Mouse (Mus musculus) stomach, embryonic 15.5 days (tissue): Measurements from ENCODE around the gene Inpp5a. TPM values are rescaled to one million over a fixed set of nuclear protein-coding genes. Genes with fewer than 3 reads are reported as not detected.

Experiments
- ATAC-seq: fragments of 200-750 bp; cut with Nextera tagmentation; 2 replicates; pipeline ENCODE4 v1.8.0; 2017; ENCODE audit warnings: low read depth, moderate number of reproducible peaks, moderate TSS enrichment; ENCODE audit not compliant: insufficient read depth, low FRiP score
- H3K27ac ChIP-seq: fragments of 300-500 bp; sonication (generic); 2 replicates; pipeline ENCODE4 v1.5.1; 2015; ENCODE audit warnings: mild to moderate bottlenecking, inconsistent platforms
- H3K27me3 ChIP-seq: fragments of 300-500 bp; sonication (generic); replicated peaks from 2 replicates; pipeline ENCODE4 v1.6.1; 2015; ENCODE audit warnings: inconsistent platforms
- H3K36me3 ChIP-seq: fragments of 300-500 bp; sonication (generic); 2 replicates; pipeline ENCODE4 v1.6.1; 2015; ENCODE audit warnings: inconsistent platforms
- H3K4me1 ChIP-seq: fragments of 300-500 bp; sonication (generic); 2 replicates; pipeline ENCODE4 v1.6.1; 2015; ENCODE audit warnings: inconsistent platforms
- H3K4me2 ChIP-seq: fragments of 300-500 bp; sonication (generic); 2 replicates; pipeline ENCODE4 v1.6.1; 2015; ENCODE audit warnings: mild to moderate bottlenecking, inconsistent platforms
- H3K4me3 ChIP-seq: fragments of 300-500 bp; sonication (generic); replicated peaks from 2 replicates; pipeline ENCODE4 v1.5.1; 2015; ENCODE audit warnings: inconsistent platforms
- H3K9ac ChIP-seq: fragments of 300-500 bp; sonication (generic); 2 replicates; pipeline ENCODE4 v1.6.1; 2015; ENCODE audit warnings: inconsistent platforms
- H3K9me3 ChIP-seq: fragments of 300-500 bp; sonication (generic); 2 replicates; pipeline ENCODE4 v1.6.1; 2016; ENCODE audit warnings: inconsistent platforms
- WGBS: fragments of 180-500 bp; shearing (Covaris S2); methylation state at CpG from one replicate; pipeline ENCODE4 v1.1.7; 2015; 5-methylcytosine and 5-hydroxymethylcytosine counted together
- polyA plus RNA-seq: library from polyadenylated mRNA; unstranded; fragments of >200 nt; fragmentation: Nextera tagmentation; extraction: Ambion mirVana; gene quantifications from 2 replicates; pipeline ENCODE4 v1.2.1, GENCODE M21; 2015

Gene Inpp5a
- polyA plus RNA-seq, 1 experiment from 2014 or later = 35.0 TPM

- Histone ChIP-seq H3K27me3 (no peaks in the 10 kb centered on the region), H3K4me1 (no peaks in the 10 kb centered on the region), H3K4me3 (no peak overlapping the region), H3K9ac (no peak overlapping the region), H3K9me3 (no peaks in the 10 kb centered on the region), H3K4me2 (no peak overlapping the region), H3K27ac (no peak overlapping the region), H3K36me3 (no peaks in the 10 kb centered on the region)
- 84% methylated on average over 3 of the region's 3 CpGs for WGBS
- no peak for ATAC-seq
Observed at GRCm38 (mm10) chr7:139378355-139378754, 10.6 kb upstream of the Inpp5a start.

- no peaks in the 10 kb centered on the region for H3K4me1 ChIP-seq
- H3K36me3 ChIP-seq = no peaks in the 10 kb centered on the region
- H3K27me3 ChIP-seq = no peaks in the 10 kb centered on the region
- no peak overlapping the region for H3K4me3 ChIP-seq
- no peak overlapping the region for H3K9ac ChIP-seq
- H3K4me2 ChIP-seq = no peak overlapping the region
- no peaks in the 10 kb centered on the region for H3K9me3 ChIP-seq
- 56% methylated on average over 2 of the region's 2 CpGs for WGBS
- ATAC-seq = no peak
- H3K27ac ChIP-seq = no peak overlapping the region
Observed at GRCm38 (mm10) chr7:139379745-139380144, 9.2 kb upstream of the Inpp5a start.

GRCm38 (mm10) chr7:139380225-139380624 lies 8.7 kb upstream of the Inpp5a start:
- H3K4me3 ChIP-seq = no peak overlapping the region
- H3K4me1 ChIP-seq = no peaks in the 10 kb centered on the region
- H3K9me3 ChIP-seq = no peaks in the 10 kb centered on the region
- no peak overlapping the region for H3K27ac ChIP-seq
- ATAC-seq = no peak
- H3K9ac ChIP-seq = no peak overlapping the region
- no peaks in the 10 kb centered on the region for H3K27me3 ChIP-seq
- no peaks in the 10 kb centered on the region for H3K36me3 ChIP-seq
- WGBS = 71% methylated on average over 4 of the region's 4 CpGs
- no peak overlapping the region for H3K4me2 ChIP-seq

GRCm38 (mm10) chr7:139381877-139382276 lies 7.0 kb upstream of the Inpp5a start:
- 77% methylated on average over 2 of the region's 2 CpGs for WGBS
- no peak for ATAC-seq
- Histone ChIP-seq H3K9ac (no peak overlapping the region), H3K9me3 (no peaks in the 10 kb centered on the region), H3K36me3 (no peaks in the 10 kb centered on the region), H3K27ac (no peak overlapping the region), H3K4me3 (no peak overlapping the region), H3K4me2 (no peak overlapping the region), H3K27me3 (no peaks in the 10 kb centered on the region), H3K4me1 (no peaks in the 10 kb centered on the region)

GRCm38 (mm10) chr7:139382796-139383195 lies 6.1 kb upstream of the Inpp5a start:
- no peak overlapping the region for H3K4me2 ChIP-seq
- H3K4me1 ChIP-seq = 0 out of 2 replicates have a peak, but pooled peaks cover 2% of the 10 kb centered on the region
- no peak overlapping the region for H3K4me3 ChIP-seq
- no peaks in the 10 kb centered on the region for H3K9me3 ChIP-seq
- no peak for ATAC-seq
- H3K9ac ChIP-seq = no peak overlapping the region
- H3K36me3 ChIP-seq = no peaks in the 10 kb centered on the region
- H3K27ac ChIP-seq = no peak overlapping the region
- WGBS = 74% methylated on average over 2 of the region's 2 CpGs
- no peaks in the 10 kb centered on the region for H3K27me3 ChIP-seq

GRCm38 (mm10) chr7:139384500-139384899 lies 4.4 kb upstream of the Inpp5a start:
- 73% methylated on average over 1 of the region's 1 CpGs for WGBS

GRCm38 (mm10) chr7:139384916-139385530 lies 3.9 kb upstream of the Inpp5a start:
- no peaks in the 10 kb centered on the region for H3K27me3 ChIP-seq
- H3K4me1 ChIP-seq = peaks cover 9% of the 10 kb centered on the region; the same call in 1 of the 2 replicates
- no peak overlapping the region for H3K4me2 ChIP-seq
- no peak overlapping the region for H3K9ac ChIP-seq
- ATAC-seq = no peak
- 75% methylated on average over 2 of the region's 2 CpGs for WGBS
- no peak overlapping the region for H3K4me3 ChIP-seq
- H3K27ac ChIP-seq = no peak overlapping the region
- H3K36me3 ChIP-seq = no peaks in the 10 kb centered on the region
- no peaks in the 10 kb centered on the region for H3K9me3 ChIP-seq

More at GRCm38 (mm10) chr7:139384500-139384899, 4.4 kb upstream of the Inpp5a start:
- Histone ChIP-seq H3K9ac (no peak overlapping the region), H3K4me2 (no peak overlapping the region), H3K9me3 (no peaks in the 10 kb centered on the region), H3K27ac (no peak overlapping the region), H3K36me3 (no peaks in the 10 kb centered on the region), H3K4me3 (no peak overlapping the region), H3K27me3 (no peaks in the 10 kb centered on the region), H3K4me1 (peaks cover 7% of the 10 kb centered on the region; the same call in 1 of the 2 replicates)
- no peak for ATAC-seq

- H3K36me3 ChIP-seq = no peaks in the 10 kb centered on the region
- no peak overlapping the region for H3K4me2 ChIP-seq
- H3K4me1 ChIP-seq = peaks cover 29% of the 10 kb centered on the region
Observed at GRCm38 (mm10) chr7:139386933-139387690, 1.8 kb upstream of the Inpp5a start.

GRCm38 (mm10) chr7:139387921-139388669 lies 814 bp upstream of the Inpp5a start:
- H3K9ac ChIP-seq = peak overlapping the region; percentile 4; the same call in 1 of the 2 replicates
- WGBS = 13% methylated on average over 16 of the region's 16 CpGs
- H3K9me3 ChIP-seq = no peaks in the 10 kb centered on the region
- peaks cover 39% of the 10 kb centered on the region for H3K4me1 ChIP-seq
- no peaks in the 10 kb centered on the region for H3K27me3 ChIP-seq
- H3K4me3 ChIP-seq = peak overlapping the region; percentile 91
- H3K4me2 ChIP-seq = peak overlapping the region; percentile 45
- no peaks in the 10 kb centered on the region for H3K36me3 ChIP-seq
- H3K27ac ChIP-seq = peak overlapping the region; percentile 85
- ATAC-seq = no peak

More at GRCm38 (mm10) chr7:139386933-139387690, 1.8 kb upstream of the Inpp5a start:
- H3K9me3 ChIP-seq = no peaks in the 10 kb centered on the region
- ATAC-seq = no peak
- WGBS = 86% methylated on average over 9 of the region's 9 CpGs
- H3K27me3 ChIP-seq = no peaks in the 10 kb centered on the region
- no peak overlapping the region for H3K27ac ChIP-seq
- no peak overlapping the region for H3K4me3 ChIP-seq
- H3K9ac ChIP-seq = no peak overlapping the region

GRCm38 (mm10) chr7:139389213-139389761 lies 378 bp downstream of the Inpp5a start:
- Histone ChIP-seq H3K4me3 (peak overlapping the region; percentile 91), H3K4me1 (peaks cover 41% of the 10 kb centered on the region), H3K9ac (peak overlapping the region; percentile 95), H3K4me2 (peak overlapping the region; percentile 83), H3K9me3 (no peaks in the 10 kb centered on the region), H3K27ac (peak overlapping the region; percentile 78), H3K36me3 (no peaks in the 10 kb centered on the region), H3K27me3 (no peaks in the 10 kb centered on the region)
- under 1% methylated on average over 51 of the region's 53 CpGs for WGBS
- ATAC-seq = no peak

- Histone ChIP-seq H3K27me3 (no peaks in the 10 kb centered on the region), H3K9ac (0 out of 2 replicates have a peak overlapping the region, but pooled peaks have one; percentile 95), H3K4me3 (peak overlapping the region; percentile 91), H3K4me2 (peak overlapping the region; percentile 83), H3K4me1 (peaks cover 42% of the 10 kb centered on the region), H3K27ac (peak overlapping the region; percentile 6; the same call in 1 of the 2 replicates), H3K9me3 (no peaks in the 10 kb centered on the region), H3K36me3 (no peaks in the 10 kb centered on the region)
- ATAC-seq = no peak
- 80% methylated on average over 3 of the region's 3 CpGs for WGBS
Observed at GRCm38 (mm10) chr7:139390380-139390779, 1.5 kb downstream of the Inpp5a start.
